Mouse (Mus musculus) gastrocnemius, postnatal 36 days (tissue): ENCODE data around the gene Epc2. TPM values are rescaled to one million over a fixed set of nuclear protein-coding genes. Genes with fewer than 3 reads are reported as not detected.

Source experiments
- DNase-seq, 2 experiments: peaks; one replicate each; pipeline ENCODE4 v3.0.0; 2022
- intact Hi-C: fragments of 180-260 bp; cut with DNase I; formaldehyde crosslinking; loops from one replicate; pipeline ENCODE4 v1.15.1; 2025
- total RNA-seq, 2 experiments: library from RNA; stranded (reverse); gene quantifications; 2 replicates each; pipeline ENCODE4 v1.2.3; 2021

Epc2 gene
- total RNA-seq, 2 experiments from 2014 or later = 10.2 to 14.0 TPM

DNA sequence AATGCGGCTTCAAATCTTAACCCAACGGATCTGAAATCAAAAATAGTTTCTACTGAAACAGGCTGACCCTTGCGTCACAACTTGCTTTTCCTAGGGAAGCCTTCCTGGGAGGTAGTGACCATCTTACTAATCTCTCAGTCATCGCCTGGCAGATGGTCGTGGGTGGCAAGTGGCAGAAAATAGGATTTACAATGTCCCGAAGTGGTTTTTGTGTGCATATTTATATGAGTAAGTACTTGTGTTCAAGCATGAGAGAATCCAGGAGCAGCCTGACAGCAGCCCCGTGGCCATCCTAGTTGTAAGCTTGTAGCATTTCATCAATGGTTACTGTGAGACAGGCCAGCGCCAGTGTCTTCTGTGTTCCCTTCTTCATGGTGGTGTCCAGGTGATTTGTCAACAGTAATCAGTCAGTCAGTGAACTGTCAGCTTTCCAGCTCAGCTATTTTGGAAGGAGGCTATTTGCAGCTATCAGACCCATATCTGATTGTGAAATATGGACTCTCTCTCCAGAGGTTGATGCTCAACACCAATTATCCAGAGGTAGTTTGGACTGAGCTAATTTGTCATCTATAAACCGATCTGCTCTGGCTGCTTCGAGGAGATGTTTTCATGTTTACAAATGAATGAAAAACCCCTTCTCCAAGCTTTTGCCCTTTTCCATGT, 111.5 kb downstream of the Epc2 start:
- no peak for DNase-seq
- intact Hi-C loops = no loop called here

DNA sequence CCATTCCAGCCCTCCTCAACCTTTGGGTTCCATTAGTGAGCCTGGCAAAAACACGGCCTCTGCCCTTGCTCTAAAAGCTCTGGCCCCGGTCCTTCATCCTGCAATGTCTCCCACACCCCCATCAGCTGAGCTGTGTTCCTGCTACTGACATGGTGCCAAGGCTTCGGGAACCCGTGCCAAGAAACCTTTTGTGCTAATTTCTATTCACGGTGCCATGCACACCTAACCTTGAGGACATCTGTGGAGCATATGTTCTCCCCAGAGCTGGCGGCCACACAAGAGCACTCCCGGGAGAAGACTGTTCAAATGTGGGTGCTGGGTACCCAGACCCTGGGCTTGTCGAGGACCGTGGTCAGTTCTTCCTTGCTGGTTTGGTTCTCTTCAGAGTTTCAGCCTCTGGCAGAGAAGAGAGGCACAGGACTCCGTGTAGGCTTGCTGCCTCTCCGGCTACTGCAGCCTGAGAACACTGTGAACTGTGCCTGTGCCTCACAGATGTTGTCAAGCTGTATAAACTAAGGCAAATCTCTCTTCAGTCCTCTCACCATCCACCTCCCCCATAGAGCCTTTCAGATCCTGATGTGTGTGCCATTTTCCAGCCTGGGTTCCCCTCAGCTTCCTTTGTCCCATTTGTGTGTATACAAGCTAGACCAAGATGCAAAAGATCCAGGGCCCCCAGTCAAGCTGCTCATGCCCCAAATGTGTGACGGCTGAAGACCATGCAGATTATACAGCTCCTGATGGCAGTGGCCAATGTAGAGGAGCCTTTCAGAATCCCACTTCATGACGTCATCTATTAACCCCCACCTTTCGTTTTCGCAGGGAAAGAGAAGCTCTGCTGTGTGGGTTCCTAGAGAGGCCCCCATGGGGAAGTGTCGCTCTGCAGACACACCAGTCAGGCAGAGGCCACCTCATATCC, 118.8 kb downstream of the Epc2 start:
- no peak for DNase-seq
- intact Hi-C loops = no loop called here

DNA sequence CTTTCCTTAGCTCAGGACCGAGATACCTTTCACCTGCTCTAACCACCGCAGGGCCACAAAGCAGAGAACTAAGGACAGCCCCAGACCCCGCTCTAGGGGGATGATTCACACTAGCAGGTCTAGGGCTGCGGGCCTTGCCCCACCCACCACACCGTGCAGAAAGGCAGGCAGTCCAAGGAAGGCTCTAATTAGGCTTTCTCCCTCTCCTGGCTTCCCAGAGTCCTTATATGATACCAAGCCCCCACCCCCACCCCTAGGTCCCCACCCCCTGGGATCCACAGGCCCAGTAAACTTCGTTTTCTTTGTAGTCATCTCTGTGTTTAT, 119.5 kb downstream of the Epc2 start:
- intact Hi-C loops = no loop called here
- DNase-seq = no peak

DNA sequence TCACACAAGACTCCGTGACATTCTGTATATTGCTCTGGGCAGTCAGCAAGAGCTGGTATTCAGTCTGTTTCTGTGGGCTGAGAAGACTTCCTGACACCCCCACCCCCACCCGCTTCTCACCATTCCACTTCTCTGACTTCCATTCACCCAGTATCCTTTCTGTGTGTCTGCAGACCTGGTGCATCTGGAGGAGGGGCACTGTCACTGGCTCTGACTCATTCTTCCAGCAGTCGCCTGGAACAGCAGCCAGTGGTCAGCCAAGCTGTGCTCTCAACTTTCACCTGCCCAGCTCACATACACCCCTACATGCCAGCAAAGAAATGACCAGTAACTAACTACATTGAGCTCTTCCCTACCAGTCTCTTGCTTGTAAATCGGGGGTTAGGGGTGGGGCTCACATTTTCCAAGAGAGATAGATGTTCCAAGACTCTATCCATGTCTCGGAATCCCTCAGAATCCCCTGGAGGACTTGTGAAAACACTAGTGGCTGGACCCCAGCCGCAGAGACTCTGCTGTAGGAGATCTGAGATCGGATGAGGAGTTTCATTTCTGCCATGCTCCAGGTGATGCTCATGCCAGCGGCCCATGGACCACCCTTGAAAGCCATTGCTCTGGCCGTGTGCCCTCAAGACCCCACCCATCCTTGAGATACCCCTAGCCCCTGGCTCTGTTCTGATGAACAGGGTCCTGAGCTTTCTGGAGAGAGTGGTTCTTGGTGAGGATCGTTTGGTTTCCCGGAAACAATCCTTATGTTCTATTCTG, 120.1 kb downstream of the Epc2 start:
- DNase-seq = no peak
- intact Hi-C loops = no loop called here

DNA sequence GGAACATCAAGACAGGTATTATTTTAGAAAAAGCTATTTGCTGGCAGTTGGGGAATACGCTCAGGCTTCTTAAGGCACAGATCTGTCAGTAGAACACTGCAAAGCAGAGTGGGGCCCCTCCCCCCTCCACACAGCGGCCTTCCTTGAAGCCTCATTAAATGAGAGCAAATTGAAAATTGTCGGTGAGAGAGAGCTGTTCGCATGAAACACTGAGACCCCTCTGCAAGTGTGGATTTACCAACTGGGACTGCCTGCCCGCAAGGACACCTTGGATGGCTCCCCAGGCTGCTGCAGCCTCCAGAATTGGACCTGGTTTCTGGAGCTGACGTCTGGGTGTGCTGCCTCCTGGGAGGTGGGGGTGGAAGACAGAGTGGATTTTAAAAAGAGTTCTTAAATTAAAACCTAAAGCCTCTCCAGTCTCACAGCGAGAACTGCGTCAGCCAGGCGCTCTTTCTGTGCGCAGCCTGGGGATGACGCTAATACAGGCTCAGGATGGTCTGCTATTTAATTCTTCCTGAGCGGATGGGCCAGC, 120.9 kb downstream of the Epc2 start:
- intact Hi-C loops = no loop called here
- DNase-seq = no peak

DNA sequence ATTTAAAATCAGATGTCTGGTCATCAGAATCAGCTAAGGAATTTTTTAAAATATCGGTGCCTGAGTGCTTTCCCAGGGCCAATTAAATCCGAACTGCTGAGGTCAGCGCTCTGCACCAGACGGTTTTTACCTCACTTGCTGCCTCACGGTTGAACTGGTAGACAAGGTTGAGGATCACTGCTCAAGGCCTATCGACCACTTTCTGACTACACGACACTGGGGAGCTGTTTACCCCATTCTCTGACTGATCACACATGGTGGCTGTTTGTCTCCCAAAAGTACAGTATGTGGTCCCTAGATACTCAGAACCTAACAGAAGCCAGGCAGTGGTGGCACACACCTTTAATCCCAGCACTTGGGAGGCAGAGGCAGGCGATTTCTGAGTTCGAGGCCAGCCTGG, 121.4 kb downstream of the Epc2 start:
- intact Hi-C loops = no loop called here
- no peak for DNase-seq

DNA sequence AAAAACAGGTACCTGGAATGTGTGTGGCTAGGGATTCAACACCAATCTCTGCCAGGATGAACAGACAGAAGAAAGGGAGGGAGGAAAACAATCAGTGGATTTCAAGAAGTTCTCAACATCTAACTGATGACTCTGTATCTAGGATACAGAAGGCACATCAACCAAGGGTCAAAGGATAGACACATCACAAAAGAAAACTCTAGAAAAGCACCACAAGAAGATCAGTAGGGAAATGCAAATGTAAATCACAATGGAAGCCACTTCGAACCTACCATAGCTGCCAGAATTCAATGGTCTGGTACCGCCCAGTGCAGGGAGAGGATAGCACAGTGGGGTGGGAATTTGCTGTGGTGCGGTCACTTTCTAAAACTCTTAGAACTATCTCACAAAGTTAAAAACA, 122.0 kb downstream of the Epc2 start:
- intact Hi-C loops = no loop called here
- DNase-seq = no peak

DNA sequence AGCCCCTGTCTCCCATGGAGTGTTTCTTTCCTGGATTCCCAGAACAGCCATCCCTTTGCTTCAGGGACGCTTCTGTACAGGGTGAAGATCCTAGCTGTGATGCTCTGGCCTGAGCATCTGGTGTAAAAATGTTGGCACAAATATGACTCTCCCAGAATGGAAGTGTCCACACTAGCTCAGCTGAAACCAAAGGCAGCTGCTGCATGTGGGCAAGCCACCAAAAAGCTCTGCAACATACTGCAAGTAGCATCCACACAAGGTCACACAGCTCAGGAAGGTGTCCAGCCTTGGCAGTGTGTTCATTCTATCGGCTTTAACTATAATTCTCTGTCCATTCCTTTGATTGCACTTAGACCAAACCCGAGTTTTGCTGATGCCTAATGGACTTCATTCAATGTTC, 129.3 kb downstream of the Epc2 start:
- intact Hi-C loops = no loop called here
- no peak for DNase-seq

DNA sequence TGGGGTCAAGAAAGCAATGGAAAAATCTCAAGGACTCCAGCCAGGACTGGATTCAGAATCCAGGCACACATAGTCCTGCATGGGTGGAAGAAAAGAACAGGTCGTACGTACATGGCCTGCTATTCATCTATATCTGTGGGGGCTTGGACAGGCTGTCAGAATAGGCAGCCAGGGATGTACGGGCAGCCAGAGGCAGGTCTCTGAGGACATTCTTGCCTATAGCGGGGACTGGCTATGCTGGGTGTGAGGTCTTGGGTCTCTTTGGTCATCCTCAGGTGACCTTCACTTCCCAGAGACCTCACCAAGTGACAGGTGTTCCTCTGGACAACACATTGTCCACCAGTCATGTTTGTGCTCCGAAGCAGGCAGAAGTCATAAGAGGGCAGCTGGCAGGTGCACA, 131.3 kb downstream of the Epc2 start:
- no peak for DNase-seq
- intact Hi-C loops = no loop called here

DNA sequence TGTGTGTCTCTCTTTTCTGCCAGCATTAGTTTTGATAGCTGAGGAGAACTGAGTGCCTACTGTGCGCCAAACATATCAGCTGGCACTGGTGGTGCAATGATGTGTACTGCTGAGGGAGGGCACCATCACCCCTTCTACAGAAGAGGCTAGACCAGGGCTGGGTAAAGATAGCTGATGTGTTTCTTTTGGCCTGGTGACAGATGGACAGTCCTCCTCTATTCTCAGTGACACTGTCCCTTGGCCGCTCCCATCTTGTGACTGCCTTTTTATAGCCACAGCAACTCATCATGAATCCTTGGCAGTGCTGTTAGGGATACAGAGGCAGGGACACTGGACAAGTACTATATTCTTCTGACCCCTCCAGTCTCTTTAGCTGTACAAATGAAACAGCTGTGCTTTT, 132.0 kb downstream of the Epc2 start:
- intact Hi-C loops = no loop called here
- no peak for DNase-seq

DNA sequence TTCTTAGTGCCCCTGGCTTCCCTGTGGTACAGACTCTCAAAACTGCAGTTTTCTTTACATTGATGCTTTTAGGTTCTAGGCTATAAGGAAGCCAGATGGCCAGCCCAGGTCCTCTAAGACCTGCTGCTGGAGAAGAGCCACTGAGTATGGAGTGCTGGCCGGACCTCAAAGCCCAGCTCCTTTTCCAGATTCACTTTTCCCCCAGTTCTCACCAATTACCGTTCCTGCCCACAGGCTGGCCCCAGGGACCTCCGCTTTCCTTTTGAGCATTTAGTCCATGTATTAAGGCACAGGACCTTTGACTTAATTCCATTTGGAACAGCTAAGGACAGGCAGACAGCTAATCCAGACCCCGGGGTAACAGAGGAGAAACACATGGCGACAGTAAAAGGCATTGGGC, 139.2 kb downstream of the Epc2 start:
- DNase-seq = no peak
- intact Hi-C loops = no loop called here

DNA sequence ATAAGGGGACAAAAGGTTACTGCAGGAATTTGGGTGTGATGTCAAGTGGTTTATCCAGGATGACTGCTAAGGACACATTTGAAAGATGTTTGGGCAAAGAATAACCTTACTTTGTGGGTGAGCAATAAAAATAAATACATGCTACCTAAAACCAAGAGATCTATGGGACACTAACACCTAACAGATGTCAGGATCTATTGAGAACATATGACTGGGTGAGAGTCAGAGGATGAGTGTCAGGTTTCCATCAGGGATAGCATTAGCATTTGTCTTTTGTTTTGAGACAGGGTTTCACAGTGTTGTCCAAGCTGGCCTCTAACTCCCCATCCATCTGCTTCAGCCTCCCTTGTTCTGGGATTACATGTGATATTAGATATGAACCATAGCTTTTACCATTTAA, 141.6 kb downstream of the Epc2 start:
- intact Hi-C loops = no loop called here
- DNase-seq = no peak

DNA sequence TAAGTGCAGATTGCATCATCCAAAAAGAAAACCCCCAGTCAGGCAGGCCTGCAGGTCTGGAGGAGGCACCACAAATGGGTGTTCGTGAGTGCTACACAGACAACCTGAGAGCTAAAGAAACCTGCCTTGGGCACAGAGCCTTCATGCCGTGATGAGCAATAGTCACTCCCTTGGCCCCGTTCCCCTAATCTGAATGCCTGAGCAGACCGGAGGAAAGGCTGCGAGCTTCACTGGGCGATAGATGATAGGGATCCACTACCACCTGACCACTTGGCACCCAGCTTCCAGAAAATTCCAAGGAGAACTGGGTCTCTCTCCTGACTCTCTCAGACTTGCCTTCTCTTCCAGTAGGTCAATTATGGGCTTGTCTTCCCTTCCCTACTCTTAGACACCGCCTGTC, 143.6 kb downstream of the Epc2 start:
- intact Hi-C loops = no loop called here
- no peak for DNase-seq

DNA sequence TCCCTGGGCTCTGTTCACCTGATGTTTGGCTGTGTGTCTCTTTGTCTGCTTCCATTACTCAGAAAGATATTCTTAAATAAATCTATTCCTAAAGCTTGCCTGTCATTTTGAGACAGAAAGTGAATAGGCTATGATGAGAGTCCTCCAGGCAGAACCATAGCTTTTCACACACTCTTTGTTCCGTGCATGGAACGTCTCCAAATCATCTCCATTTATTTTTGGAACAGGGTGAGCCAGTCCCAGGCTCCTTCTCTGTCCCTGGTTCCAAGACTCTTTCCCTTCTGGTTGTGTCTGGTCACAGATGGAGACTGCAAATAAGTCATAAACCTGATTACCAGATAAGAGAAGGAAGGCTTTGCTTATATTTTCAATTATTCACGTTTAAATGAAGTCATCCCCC, 145.0 kb downstream of the Epc2 start:
- DNase-seq = no peak
- intact Hi-C loops = no loop called here

DNA sequence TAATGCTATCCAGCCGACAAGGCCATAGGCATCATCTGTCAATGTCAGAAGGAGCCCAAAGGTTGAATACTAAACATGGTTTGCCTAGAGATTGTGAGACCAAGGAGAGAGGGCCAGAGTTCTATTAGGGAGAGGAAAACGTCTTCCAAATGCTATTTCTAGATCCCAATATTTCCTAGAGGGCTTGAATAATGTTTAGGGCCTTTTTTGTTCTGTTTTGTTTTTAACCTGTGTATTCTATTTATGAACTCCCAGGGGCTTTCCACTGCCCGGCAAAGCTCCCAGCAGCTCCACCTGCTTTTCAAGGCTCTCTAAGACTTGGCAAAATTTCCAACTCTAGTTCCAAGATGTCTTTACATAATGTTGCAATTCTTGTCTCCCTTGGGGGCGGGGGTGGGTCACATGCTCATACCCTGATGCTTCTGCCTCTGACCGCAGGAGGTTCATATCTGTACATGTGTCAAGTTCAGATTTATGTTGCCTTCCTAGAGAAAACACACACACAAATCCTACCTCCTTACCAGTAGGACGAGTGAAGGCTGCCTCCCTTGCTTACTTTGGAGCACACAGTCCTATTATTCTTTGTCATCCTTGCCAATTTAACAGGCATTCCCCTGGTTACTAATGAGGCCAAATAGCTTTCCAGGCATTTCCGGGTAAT, 148.9 kb downstream of the Epc2 start:
- DNase-seq = no peak
- intact Hi-C loops = no loop called here

Other genes with a start within 250 kb of the Epc2 start
- gene Kif5c, start 167.8 kb downstream of the Epc2 start, total RNA-seq = under 1 TPM; 0.28 to 0.64 TPM